Mouse (Mus musculus) heart, adult 8-10 months (tissue): Measurements from ENCODE around the gene Gm11939. TPM values are rescaled to one million over a fixed set of nuclear protein-coding genes. Genes with fewer than 3 reads are reported as not detected.
"Not testable (repeated sequence)": the region's sequence is repeated elsewhere in the genome, so short reads cannot be mapped to it uniquely, and the experiment has no call there.

Source experiments
- DNase-seq: peaks from one replicate; pipeline ENCODE4 v3.0.0; 2022; ENCODE audit warnings: low spot score
- total RNA-seq, 4 experiments: library from RNA; stranded (reverse); gene quantifications; 2 replicates each; pipeline ENCODE4 v1.2.4; 2022

Gene Gm11939
- not detected for total RNA-seq

GRCm38 (mm10) chr11:99559366-99559765 lies at the start of gene Gm11939:
Gene Gm11939, minus strand, starts transcription at chr11:99559466.
- DNase-seq = no peak

GRCm38 (mm10) chr11:99603208-99603607 lies 43.9 kb upstream of the Gm11939 start, which contains the start of gene Gm11938:
Gene Gm11938, minus strand, starts transcription at chr11:99603308.
- not testable (repeated sequence) for DNase-seq

- DNase-seq = not testable (repeated sequence)
Measured at GRCm38 (mm10) chr11:99597742-99598141, 38.5 kb upstream of the Gm11939 start, which contains the start of gene Krtap9-3. Gene Krtap9-3, minus strand, starts transcription at chr11:99598105.

GRCm38 (mm10) chr11:99590981-99591380 lies 31.7 kb upstream of the Gm11939 start, which contains the start of gene Krtap1-3:
Gene Krtap1-3, minus strand, starts transcription at chr11:99591339.
- DNase-seq = no peak

GRCm38 (mm10) chr11:99585096-99585495 lies 25.8 kb upstream of the Gm11939 start:
- DNase-seq = no peak

- no peak for DNase-seq
Measured at GRCm38 (mm10) chr11:99583245-99583704, 24.0 kb upstream of the Gm11939 start, which contains the start of gene Krtap1-4. Gene Krtap1-4, minus strand, starts transcription at chr11:99583654.

GRCm38 (mm10) chr11:99581564-99581963 lies 22.3 kb upstream of the Gm11939 start:
- no peak for DNase-seq

GRCm38 (mm10) chr11:99581051-99581450 lies 21.8 kb upstream of the Gm11939 start:
- no peak for DNase-seq

- DNase-seq = no peak
Measured at GRCm38 (mm10) chr11:99580636-99581035, 21.4 kb upstream of the Gm11939 start, which contains the start of gene Krtap1-5. Gene Krtap1-5, minus strand, starts transcription at chr11:99581016.

GRCm38 (mm10) chr11:99574106-99574505 lies 14.8 kb upstream of the Gm11939 start:
- peak; percentile 26 for DNase-seq

GRCm38 (mm10) chr11:99573164-99573563 lies 13.9 kb upstream of the Gm11939 start:
- DNase-seq = no peak

- no peak for DNase-seq
Measured at GRCm38 (mm10) chr11:99566530-99566929, 7.3 kb upstream of the Gm11939 start, which contains the start of gene Krtap3-1. Gene Krtap3-1, minus strand, starts transcription at chr11:99566630.

GRCm38 (mm10) chr11:99562580-99562979 lies 3.3 kb upstream of the Gm11939 start:
- no peak for DNase-seq

GRCm38 (mm10) chr11:99557976-99558745 lies 1.1 kb downstream of the Gm11939 start:
- DNase-seq = no peak

GRCm38 (mm10) chr11:99556753-99557152 lies 2.5 kb downstream of the Gm11939 start, which contains the start of gene Krtap3-2:
Gene Krtap3-2, minus strand, starts transcription at chr11:99556853.
- no peak for DNase-seq

- DNase-seq = no peak
Measured at GRCm38 (mm10) chr11:99556195-99556594, 3.1 kb downstream of the Gm11939 start.

GRCm38 (mm10) chr11:99550765-99551164 lies 8.5 kb downstream of the Gm11939 start, which contains the start of gene Krtap3-3:
Gene Krtap3-3, minus strand, starts transcription at chr11:99550865.
- DNase-seq = no peak

- no peak for DNase-seq
Measured at GRCm38 (mm10) chr11:99547892-99548291, 11.4 kb downstream of the Gm11939 start.

- no peak for DNase-seq
Measured at GRCm38 (mm10) chr11:99539721-99540120, 19.5 kb downstream of the Gm11939 start.

- DNase-seq = no peak
Measured at GRCm38 (mm10) chr11:99521288-99521860, 37.9 kb downstream of the Gm11939 start, which contains the start of gene Krt39. Gene Krt39, minus strand, starts transcription at chr11:99521338.

- no peak for DNase-seq
Measured at GRCm38 (mm10) chr11:99514098-99514497, 45.2 kb downstream of the Gm11939 start.
